Mouse (Mus musculus): Measurements from ENCODE around the gene Pank4. TPM values are rescaled to one million over a fixed set of nuclear protein-coding genes. Genes with fewer than 3 reads are reported as not detected.
A peak's percentile ranks its signal among the peaks of the same experiment; 100 is the strongest.

Pank4 gene
- polyA plus RNA-seq, 1 experiment = 21.0 TPM

GRCm38 (mm10) chr4:155016807-155017206 lies 52.9 kb downstream of the Pank4 start:
- no peak overlapping the region for H3K4me2 ChIP-seq (ENCODE audit: low read depth)
- TF ChIP-seq CEBPB (IDR thresholded peaks at IDR 0.05; ENCODE audit: insufficient read depth, poor library complexity, severe bottlenecking) (no peak), E2F4 (IDR thresholded peaks at IDR 0.05; ENCODE audit: insufficient read depth) (no peak), TCF3 (IDR thresholded peaks at IDR 0.05; ENCODE audit: insufficient read length, low read depth) (no peak), MYOG (IDR thresholded peaks at IDR 0.05; ENCODE audit: control insufficient read depth in 1 of 3, insufficient read depth in 1 of 3, insufficient read length in 2 of 3, low read depth in 2 of 3) (no peak), MAX (IDR thresholded peaks at IDR 0.05; ENCODE audit: low read depth) (no peak), POLR2A (IDR thresholded peaks at IDR 0.05; ENCODE audit: insufficient read length, low read depth) (no peak), REST (IDR thresholded peaks at IDR 0.05; ENCODE audit: insufficient read depth, insufficient read length) (no peak), TCF12 (IDR thresholded peaks at IDR 0.05; ENCODE audit: insufficient read depth, poor library complexity, severe bottlenecking) (no peak), USF1 (IDR thresholded peaks at IDR 0.05; ENCODE audit: low read depth) (no peak), MYOD1 (IDR thresholded peaks at IDR 0.05; ENCODE audit: control insufficient read depth in 1 of 3, insufficient read length in 2 of 3, low read depth in 2 of 3) (no peak), POLR2AphosphoS2 (IDR thresholded peaks at IDR 0.05; ENCODE audit: insufficient read length, low read depth) (no peak), SRF (IDR thresholded peaks at IDR 0.05; ENCODE audit: control insufficient read depth, insufficient read length, low read depth) (no peak)
- peaks cover 52% of the 10 kb centered on the region for H3K27me3 ChIP-seq (ENCODE audit: control insufficient read depth, insufficient read depth, insufficient read length)
- H3ac ChIP-seq (ENCODE audit: control insufficient read depth, insufficient read length) = no peak overlapping the region
- H3K36me3 ChIP-seq (ENCODE audit: control insufficient read depth, insufficient read depth) = no peaks in the 10 kb centered on the region
- no peaks in the 10 kb centered on the region for H3K79me2 ChIP-seq (ENCODE audit: control insufficient read depth, insufficient read depth)
- no peak overlapping the region for H3K4me3 ChIP-seq

GRCm38 (mm10) chr4:155017253-155017878 lies 53.4 kb downstream of the Pank4 start:
- Histone ChIP-seq H3K79me2 (ENCODE audit: control insufficient read depth, insufficient read depth) (no peaks in the 10 kb centered on the region), H3K4me2 (ENCODE audit: low read depth) (no peak overlapping the region), H3K4me3 (no peak overlapping the region), H3K36me3 (ENCODE audit: control insufficient read depth, insufficient read depth) (no peaks in the 10 kb centered on the region), H3ac (ENCODE audit: control insufficient read depth, insufficient read length) (no peak overlapping the region), H3K27me3 (ENCODE audit: control insufficient read depth, insufficient read depth, insufficient read length) (peaks cover 52% of the 10 kb centered on the region)
- TF ChIP-seq TCF3 (IDR thresholded peaks at IDR 0.05; ENCODE audit: insufficient read length, low read depth) (no peak), SRF (IDR thresholded peaks at IDR 0.05; ENCODE audit: control insufficient read depth, insufficient read length, low read depth) (no peak), MYOG (IDR thresholded peaks at IDR 0.05; ENCODE audit: control insufficient read depth in 1 of 3, insufficient read depth in 1 of 3, insufficient read length in 2 of 3, low read depth in 2 of 3) (no peak), TCF12 (IDR thresholded peaks at IDR 0.05; ENCODE audit: insufficient read depth, poor library complexity, severe bottlenecking) (no peak), POLR2AphosphoS2 (IDR thresholded peaks at IDR 0.05; ENCODE audit: insufficient read length, low read depth) (no peak), REST (IDR thresholded peaks at IDR 0.05; ENCODE audit: insufficient read depth, insufficient read length) (no peak), POLR2A (IDR thresholded peaks at IDR 0.05; ENCODE audit: insufficient read length, low read depth) (no peak), E2F4 (IDR thresholded peaks at IDR 0.05; ENCODE audit: insufficient read depth) (no peak), USF1 (IDR thresholded peaks at IDR 0.05; ENCODE audit: low read depth) (no peak), MYOD1 (IDR thresholded peaks at IDR 0.05; ENCODE audit: control insufficient read depth in 1 of 3, insufficient read length in 2 of 3, low read depth in 2 of 3) (no peak), MAX (IDR thresholded peaks at IDR 0.05; ENCODE audit: low read depth) (no peak), CEBPB (IDR thresholded peaks at IDR 0.05; ENCODE audit: insufficient read depth, poor library complexity, severe bottlenecking) (no peak)

GRCm38 (mm10) chr4:155018066-155018465 lies 54.1 kb downstream of the Pank4 start:
- H3K4me2 ChIP-seq (ENCODE audit: low read depth) = no peak overlapping the region
- H3K27me3 ChIP-seq (ENCODE audit: control insufficient read depth, insufficient read depth, insufficient read length) = peaks cover 50% of the 10 kb centered on the region
- TF ChIP-seq POLR2A (IDR thresholded peaks at IDR 0.05; ENCODE audit: insufficient read length, low read depth) (no peak), SRF (IDR thresholded peaks at IDR 0.05; ENCODE audit: control insufficient read depth, insufficient read length, low read depth) (no peak), E2F4 (IDR thresholded peaks at IDR 0.05; ENCODE audit: insufficient read depth) (no peak), TCF3 (IDR thresholded peaks at IDR 0.05; ENCODE audit: insufficient read length, low read depth) (no peak), MYOG (IDR thresholded peaks at IDR 0.05; ENCODE audit: control insufficient read depth in 1 of 3, insufficient read depth in 1 of 3, insufficient read length in 2 of 3, low read depth in 2 of 3) (no peak), TCF12 (IDR thresholded peaks at IDR 0.05; ENCODE audit: insufficient read depth, poor library complexity, severe bottlenecking) (no peak), USF1 (IDR thresholded peaks at IDR 0.05; ENCODE audit: low read depth) (no peak), POLR2AphosphoS2 (IDR thresholded peaks at IDR 0.05; ENCODE audit: insufficient read length, low read depth) (no peak), MAX (IDR thresholded peaks at IDR 0.05; ENCODE audit: low read depth) (no peak), CEBPB (IDR thresholded peaks at IDR 0.05; ENCODE audit: insufficient read depth, poor library complexity, severe bottlenecking) (no peak)
- no peaks in the 10 kb centered on the region for H3K79me2 ChIP-seq (ENCODE audit: control insufficient read depth, insufficient read depth)
- no peaks in the 10 kb centered on the region for H3K36me3 ChIP-seq (ENCODE audit: control insufficient read depth, insufficient read depth)
- H3K4me3 ChIP-seq = no peak overlapping the region
- no peak overlapping the region for H3ac ChIP-seq (ENCODE audit: control insufficient read depth, insufficient read length)

- Histone ChIP-seq H3K4me3 (no peak overlapping the region), H3K4me2 (ENCODE audit: low read depth) (no peak overlapping the region), H3K79me2 (ENCODE audit: control insufficient read depth, insufficient read depth) (no peaks in the 10 kb centered on the region), H3K36me3 (ENCODE audit: control insufficient read depth, insufficient read depth) (no peaks in the 10 kb centered on the region), H3ac (ENCODE audit: control insufficient read depth, insufficient read length) (no peak overlapping the region), H3K27me3 (ENCODE audit: control insufficient read depth, insufficient read depth, insufficient read length) (peaks cover 49% of the 10 kb centered on the region)
- TF ChIP-seq POLR2AphosphoS2 (IDR thresholded peaks at IDR 0.05; ENCODE audit: insufficient read length, low read depth) = no peak
- peak; percentile 94 for TF ChIP-seq REST (IDR thresholded peaks at IDR 0.05; ENCODE audit: insufficient read depth, insufficient read length)
Observed at GRCm38 (mm10) chr4:155018601-155019335, 54.8 kb downstream of the Pank4 start.
